Mouse (Mus musculus) 3134 (cell line): ENCODE data around the gene Foxred1.
A peak's percentile ranks its signal among the peaks of the same experiment; 100 is the strongest.

Source experiments
- DNase-seq: peaks from one replicate; pipeline ENCODE4 v3.0.0-alpha.2; 2011; ENCODE audit warnings: low spot score; ENCODE audit not compliant: insufficient read length; ENCODE audit errors: extremely low read depth

Gene Foxred1

GRCm38 (mm10) chr9:35156002-35156710 is 54.7 kb downstream of the Foxred1 start:
- DNase-seq = peak; percentile 38
